Mouse (Mus musculus) brown adipose tissue, adult 24 weeks (tissue): ENCODE results near the gene Smc1b. TPM values are rescaled to one million over a fixed set of nuclear protein-coding genes. Genes with fewer than 3 reads are reported as not detected.

Source experiments
- H3K27ac ChIP-seq: fragments of 200-500 bp; replicated peaks from 2 replicates; pipeline ENCODE4 v1.5.1; 2012; ENCODE audit warnings: low read depth, mild to moderate bottlenecking, low read length
- H3K4me1 ChIP-seq: fragments of 200-500 bp; 2 replicates; pipeline ENCODE4 v1.6.1; 2012; ENCODE audit warnings: low read length, mixed read lengths; ENCODE audit not compliant: control insufficient read depth, insufficient read depth, insufficient read length
- H3K4me3 ChIP-seq: fragments of 200-500 bp; 2 replicates; pipeline ENCODE4 v1.5.1; 2012; ENCODE audit warnings: low read depth, mild to moderate bottlenecking, low read length, moderate library complexity; ENCODE audit not compliant: insufficient read depth
- polyA plus RNA-seq: library from polyadenylated mRNA; stranded (reverse); fragments of >200 nt; gene quantifications from 2 replicates; pipeline ENCODE4 v1.2.4, GENCODE M21; 2012; ENCODE audit not compliant: missing spikeins, insufficient read depth, insufficient read length

The Smc1b gene
- polyA plus RNA-seq, 1 experiment, result not detected

GRCm38 (mm10) chr15:85152577-85152976 lies 20.8 kb upstream of the Smc1b start:
- no peak overlapping the region for H3K27ac ChIP-seq
- H3K4me3 ChIP-seq, result no peak overlapping the region
- no peaks in the 10 kb centered on the region for H3K4me1 ChIP-seq

- Histone ChIP-seq H3K27ac (no peak overlapping the region), H3K4me1 (no peaks in the 10 kb centered on the region), H3K4me3 (no peak overlapping the region)
These were observed 19.7 kb upstream of the Smc1b start for GRCm38 (mm10) chr15:85151433-85151918.

- Histone ChIP-seq H3K4me3 (no peak overlapping the region), H3K27ac (no peak overlapping the region), H3K4me1 (no peaks in the 10 kb centered on the region)
These were observed 12.5 kb upstream of the Smc1b start for GRCm38 (mm10) chr15:85144249-85144648.

GRCm38 (mm10) chr15:85143747-85144146 lies 12.0 kb upstream of the Smc1b start:
- Histone ChIP-seq H3K4me1 (no peaks in the 10 kb centered on the region), H3K4me3 (no peak overlapping the region), H3K27ac (no peak overlapping the region)

- Histone ChIP-seq H3K4me3 (no peak overlapping the region), H3K27ac (no peak overlapping the region), H3K4me1 (no peaks in the 10 kb centered on the region)
These were observed 11.4 kb upstream of the Smc1b start for GRCm38 (mm10) chr15:85143161-85143560.

- H3K4me3 ChIP-seq, result no peak overlapping the region
- no peak overlapping the region for H3K27ac ChIP-seq
- H3K4me1 ChIP-seq, result no peaks in the 10 kb centered on the region
These were observed 10.7 kb upstream of the Smc1b start for GRCm38 (mm10) chr15:85142441-85142840.

GRCm38 (mm10) chr15:85141290-85141689 lies 9.5 kb upstream of the Smc1b start:
- no peak overlapping the region for H3K4me3 ChIP-seq
- H3K4me1 ChIP-seq, result no peaks in the 10 kb centered on the region
- no peak overlapping the region for H3K27ac ChIP-seq

GRCm38 (mm10) chr15:85135143-85135542 lies 3.4 kb upstream of the Smc1b start:
- no peak overlapping the region for H3K4me3 ChIP-seq
- no peak overlapping the region for H3K27ac ChIP-seq

GRCm38 (mm10) chr15:85132193-85132520 lies 393 bp upstream of the Smc1b start:
- Histone ChIP-seq H3K27ac (no peak overlapping the region), H3K4me3 (no peak overlapping the region; the same call in 1 of the 2 replicates), H3K4me1 (no peaks in the 10 kb centered on the region)

More at GRCm38 (mm10) chr15:85135143-85135542, 3.4 kb upstream of the Smc1b start:
- H3K4me1 ChIP-seq, result no peaks in the 10 kb centered on the region

- Histone ChIP-seq H3K4me1 (no peaks in the 10 kb centered on the region), H3K27ac (no peak overlapping the region), H3K4me3 (no peak overlapping the region)
These were observed 46.1 kb downstream of the Smc1b start for GRCm38 (mm10) chr15:85085641-85086040.

GRCm38 (mm10) chr15:85072651-85073050 lies 59.1 kb downstream of the Smc1b start:
- Histone ChIP-seq H3K4me1 (no peaks in the 10 kb centered on the region), H3K27ac (no peak overlapping the region), H3K4me3 (no peak overlapping the region)

GRCm38 (mm10) chr15:85070561-85070960 lies 61.2 kb downstream of the Smc1b start:
- no peaks in the 10 kb centered on the region for H3K4me1 ChIP-seq
- H3K4me3 ChIP-seq, result no peak overlapping the region
- H3K27ac ChIP-seq, result no peak overlapping the region

- Histone ChIP-seq H3K27ac (no peak overlapping the region), H3K4me3 (no peak overlapping the region), H3K4me1 (no peaks in the 10 kb centered on the region)
These were observed 68.3 kb downstream of the Smc1b start for GRCm38 (mm10) chr15:85063421-85063820.

GRCm38 (mm10) chr15:85055186-85055585 lies 76.6 kb downstream of the Smc1b start:
- H3K4me1 ChIP-seq, result peaks cover 3% of the 10 kb centered on the region; the same call in 1 of the 2 replicates
- H3K27ac ChIP-seq, result no peak overlapping the region
- H3K4me3 ChIP-seq, result no peak overlapping the region

- Histone ChIP-seq H3K27ac (no peak overlapping the region), H3K4me1 (peaks cover 3% of the 10 kb centered on the region; the same call in 1 of the 2 replicates)
These were observed 77.7 kb downstream of the Smc1b start for GRCm38 (mm10) chr15:85054098-85054497.

GRCm38 (mm10) chr15:85049758-85050157 lies 82.0 kb downstream of the Smc1b start:
- Histone ChIP-seq H3K27ac (no peak overlapping the region), H3K4me3 (no peak overlapping the region), H3K4me1 (no peaks in the 10 kb centered on the region)

More at GRCm38 (mm10) chr15:85054098-85054497, 77.7 kb downstream of the Smc1b start:
- H3K4me3 ChIP-seq, result no peak overlapping the region

GRCm38 (mm10) chr15:85047865-85048264 lies 83.9 kb downstream of the Smc1b start:
- Histone ChIP-seq H3K4me1 (peaks cover 8% of the 10 kb centered on the region), H3K27ac (no peak overlapping the region), H3K4me3 (no peak overlapping the region)
